Mouse (Mus musculus) lung, adult 2 months (tissue): ENCODE measurements at regions not wholly inside any gene's neighbourhood (a gene's known extent, or its start where the extent isn't known, plus 50 kb on each side); places are given as distances from the start of the nearest gene placed in this dataset.

Experiments used
- CTCF ChIP-seq: fragments of 200-500 bp; IDR thresholded peaks from 2 replicates; pipeline ENCODE4 v1.5.1; 2011; ENCODE audit warnings: mild to moderate bottlenecking, low read length, control low read depth; ENCODE audit not compliant: insufficient read depth
- POLR2A ChIP-seq: fragments of 200-500 bp; IDR thresholded peaks from 2 replicates; pipeline ENCODE4 v1.6.1; 2011; ENCODE audit warnings: low read depth, mild to moderate bottlenecking, control low read depth, low read length, borderline replicate concordance; ENCODE audit errors: extremely low read depth

GRCm38 (mm10) chr2:78110335-78110734 lies 164.2 kb upstream of the Cwc22 start:
- TF ChIP-seq CTCF: no peak
- no peak for TF ChIP-seq POLR2A
